Mouse (Mus musculus) thymus, adult 2 months (tissue): Measurements from ENCODE around the gene Ubox5.

Source experiments
- CTCF ChIP-seq: fragments of 200-500 bp; IDR thresholded peaks from 2 replicates; pipeline ENCODE4 v1.5.1; 2012; ENCODE audit warnings: mild to moderate bottlenecking, control low read depth, low read length, moderate library complexity, borderline replicate concordance; ENCODE audit not compliant: control insufficient read depth, poor library complexity, insufficient read depth; ENCODE audit errors: extremely low read depth
- POLR2A ChIP-seq: fragments of 200-500 bp; IDR thresholded peaks from 2 replicates; pipeline ENCODE4 v1.6.1; 2012; ENCODE audit warnings: mild to moderate bottlenecking, low read length, control low read depth, moderate library complexity; ENCODE audit not compliant: control insufficient read depth, poor library complexity, insufficient read depth; ENCODE audit errors: extremely low read depth

DNA sequence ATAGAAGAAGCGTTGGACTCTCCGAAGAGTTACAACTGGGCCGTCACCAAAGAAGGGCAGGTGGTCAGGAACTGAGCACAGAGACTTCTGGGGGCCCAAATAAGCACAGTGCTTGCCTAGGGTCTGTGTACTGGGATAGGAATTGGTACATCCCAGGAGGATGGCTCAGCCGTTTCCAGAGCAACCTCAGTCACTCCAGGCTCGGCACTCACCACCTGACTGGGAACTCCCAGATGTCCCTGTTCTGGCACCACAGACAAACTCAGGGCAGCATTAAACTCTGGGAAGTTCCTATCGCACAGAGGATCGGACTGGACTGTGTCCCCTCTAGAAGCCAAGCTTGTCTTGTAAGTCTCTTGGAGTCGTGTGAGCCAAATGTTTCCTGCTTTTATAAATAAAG lies 64.9 kb downstream of the Ubox5 start:
- TF ChIP-seq CTCF = no peak
- TF ChIP-seq POLR2A = no peak
